Mouse (Mus musculus) E14TG2a.4 (cell line): ENCODE measurements around the gene AW551984.

Experiments
- H3K27me3 ChIP-seq: 2 replicates; pipeline ENCODE4 v1.6.1; 2014; ENCODE audit warnings: low read length, control low read depth; ENCODE audit not compliant: insufficient read depth
- H3K36me3 ChIP-seq: 2 replicates; pipeline ENCODE4 v1.6.1; 2014; ENCODE audit warnings: low read length, control low read depth; ENCODE audit not compliant: insufficient read depth
- H3K4me1 ChIP-seq: replicated peaks from 2 replicates; pipeline ENCODE4 v1.6.1; 2014; ENCODE audit warnings: low read depth, low read length, control low read depth
- H3K4me3 ChIP-seq: replicated peaks from 2 replicates; pipeline ENCODE4 v1.5.1; 2014; ENCODE audit warnings: mild to moderate bottlenecking, low read length
- H3K9me3 ChIP-seq: 2 replicates; pipeline ENCODE4 v1.6.1; 2014; ENCODE audit warnings: low read length, control low read depth
- CTCF ChIP-seq: conservative IDR thresholded peaks from 2 replicates; pipeline ENCODE4 v1.5.1; 2014; ENCODE audit warnings: low read length
- NANOG ChIP-seq: IDR thresholded peaks from 2 replicates; pipeline ENCODE4 v1.6.1; 2014; ENCODE audit warnings: borderline replicate concordance, low read length, mixed read lengths
- POU5F1 ChIP-seq: IDR thresholded peaks from 2 replicates; pipeline ENCODE4 v1.6.1; 2014; ENCODE audit warnings: low read length, borderline replicate concordance

The AW551984 gene

GRCm38 (mm10) chr9:39553946-39554345 lies 50.3 kb downstream of the AW551984 start, which contains the start of gene Olfr958:
TSS of gene Olfr958 (minus strand) at chr9:39554054.
- Histone ChIP-seq H3K9me3 (no peaks in the 10 kb centered on the region), H3K36me3 (no peaks in the 10 kb centered on the region), H3K4me1 (no peaks in the 10 kb centered on the region), H3K27me3 (no peaks in the 10 kb centered on the region), H3K4me3 (no peak within 1 kb of the TSS)
- TF ChIP-seq POU5F1: no peak
- TF ChIP-seq NANOG: no peak
- no peak for TF ChIP-seq CTCF

GRCm38 (mm10) chr9:39550806-39551205 lies 53.4 kb downstream of the AW551984 start:
- TF ChIP-seq CTCF (no peak), NANOG (no peak), POU5F1 (no peak)
- no peaks in the 10 kb centered on the region for H3K36me3 ChIP-seq
- no peaks in the 10 kb centered on the region for H3K27me3 ChIP-seq
- no peaks in the 10 kb centered on the region for H3K4me1 ChIP-seq
- no peak overlapping the region for H3K4me3 ChIP-seq
- no peaks in the 10 kb centered on the region for H3K9me3 ChIP-seq
